22 mouse cellular contexts compared by ENCODE assay signal in genomic region chr9:110813789-110814188, GRCm38 (mm10). TPM values are rescaled to one million over a fixed set of nuclear protein-coding genes. Genes with fewer than 3 reads are reported as not detected.
"Had no signal": no experiment of that assay in that cellular context is flagged by ENCODE, and none has a peak within 500 bp of the region (broad histone marks: within the 10 kb centered on the region; RNA-seq: fewer than 3 reads in every experiment).

Gene Prss44, plus strand, starts transcription at chr9:110813994.

- H3K4me3 ChIP-seq: kidney, embryonic 15.5 days; limb, embryonic 15.5 days; liver, embryonic 12.5 days; midbrain, embryonic 10.5 days; myocyte; neural tube, embryonic 15.5 days had no signal

- H3K9ac ChIP-seq: kidney, embryonic 15.5 days; limb, embryonic 15.5 days; liver, embryonic 12.5 days; lung, embryonic 14.5 days; neural tube, embryonic 15.5 days had no signal

- DNase-seq: kidney, postnatal 14 days; layer of hippocampus, adult 9-11 months; layer of hippocampus, postnatal 36 days; lung, embryonic 14.5 days; lung, postnatal 10 days; lung, postnatal 4 days; midbrain, embryonic 14.5 days; right cerebral cortex, adult 18-20 months; right cerebral cortex, postnatal 25 days; thymus, postnatal 4 days had no signal

- H3K9me3 ChIP-seq: kidney, embryonic 15.5 days; limb, embryonic 15.5 days; liver, embryonic 12.5 days; midbrain, embryonic 10.5 days; neural tube, embryonic 15.5 days had no signal

- H3K4me1 ChIP-seq: kidney, embryonic 15.5 days; limb, embryonic 15.5 days; liver, embryonic 12.5 days; midbrain, embryonic 10.5 days; neural tube, embryonic 15.5 days had no signal

- H3K36me3 ChIP-seq: kidney, embryonic 15.5 days; limb, embryonic 15.5 days; liver, embryonic 12.5 days; midbrain, embryonic 10.5 days; neural tube, embryonic 15.5 days had no signal

- ATAC-seq: liver, embryonic 12.5 days had no signal

- H3K27ac ChIP-seq: kidney, embryonic 15.5 days; limb, embryonic 15.5 days; liver, embryonic 12.5 days; midbrain, embryonic 10.5 days; neural tube, embryonic 15.5 days had no signal

- H3K27me3 ChIP-seq: kidney, embryonic 15.5 days; limb, embryonic 15.5 days; neural tube, embryonic 15.5 days had no signal

RNA-seq across cellular contexts. Expression of gene Prss44, which starts in this region (rescaled TPM):
- total RNA-seq: layer of hippocampus, postnatal 36 days; left cerebral cortex, adult 8-10 months; left cerebral cortex, postnatal 25 days had no signal
- polyA plus RNA-seq: kidney, embryonic 15.5 days; limb, embryonic 11.5 days; limb, embryonic 15.5 days; liver, embryonic 12.5 days; liver, embryonic 16.5 days; lung, embryonic 14.5 days; midbrain, embryonic 10.5 days; midbrain, embryonic 14.5 days; myocyte; neural tube, embryonic 11.5 days; neural tube, embryonic 15.5 days; small intestine, adult 2 months had no signal
